Mouse (Mus musculus) cerebellum, adult (tissue): ENCODE data around the gene Bmp7.

Experiments used
- ATAC-seq: cut with Nextera tagmentation; 2 replicates; pipeline ENCODE4 v1.9.2; 2017; ENCODE audit warnings: mild to moderate bottlenecking, moderate library complexity, mixed read lengths; ENCODE audit not compliant: insufficient number of reproducible peaks, low FRiP score, low TSS enrichment

The Bmp7 gene

GRCm38 (mm10) chr2:172950119-172950676 lies 10.1 kb upstream of the Bmp7 start:
- ATAC-seq, result no peak

GRCm38 (mm10) chr2:172949051-172949450 lies 8.9 kb upstream of the Bmp7 start:
- ATAC-seq, result no peak

DNA sequence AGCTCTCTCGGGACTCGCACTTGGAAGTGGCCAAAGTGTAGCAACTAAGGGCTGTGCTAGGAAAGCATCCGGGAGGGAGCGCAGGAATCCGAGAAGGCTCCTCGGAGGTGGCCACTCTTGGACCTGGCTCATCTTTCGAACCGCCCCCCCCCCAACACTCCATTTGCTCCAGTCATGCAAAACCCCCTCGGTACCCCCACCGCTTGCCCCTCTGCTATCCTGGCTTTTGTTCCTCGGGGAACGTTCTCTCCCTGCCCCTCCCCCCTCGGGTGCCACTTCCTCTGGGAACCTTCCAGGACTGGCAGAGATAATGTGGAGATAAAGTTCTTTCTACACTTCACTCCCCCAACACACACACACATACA lies 660 bp upstream of the Bmp7 start:
- ATAC-seq, result no peak

- no peak for ATAC-seq
Measured at GRCm38 (mm10) chr2:172939639-172940002, 500 bp downstream of the Bmp7 start.

DNA sequence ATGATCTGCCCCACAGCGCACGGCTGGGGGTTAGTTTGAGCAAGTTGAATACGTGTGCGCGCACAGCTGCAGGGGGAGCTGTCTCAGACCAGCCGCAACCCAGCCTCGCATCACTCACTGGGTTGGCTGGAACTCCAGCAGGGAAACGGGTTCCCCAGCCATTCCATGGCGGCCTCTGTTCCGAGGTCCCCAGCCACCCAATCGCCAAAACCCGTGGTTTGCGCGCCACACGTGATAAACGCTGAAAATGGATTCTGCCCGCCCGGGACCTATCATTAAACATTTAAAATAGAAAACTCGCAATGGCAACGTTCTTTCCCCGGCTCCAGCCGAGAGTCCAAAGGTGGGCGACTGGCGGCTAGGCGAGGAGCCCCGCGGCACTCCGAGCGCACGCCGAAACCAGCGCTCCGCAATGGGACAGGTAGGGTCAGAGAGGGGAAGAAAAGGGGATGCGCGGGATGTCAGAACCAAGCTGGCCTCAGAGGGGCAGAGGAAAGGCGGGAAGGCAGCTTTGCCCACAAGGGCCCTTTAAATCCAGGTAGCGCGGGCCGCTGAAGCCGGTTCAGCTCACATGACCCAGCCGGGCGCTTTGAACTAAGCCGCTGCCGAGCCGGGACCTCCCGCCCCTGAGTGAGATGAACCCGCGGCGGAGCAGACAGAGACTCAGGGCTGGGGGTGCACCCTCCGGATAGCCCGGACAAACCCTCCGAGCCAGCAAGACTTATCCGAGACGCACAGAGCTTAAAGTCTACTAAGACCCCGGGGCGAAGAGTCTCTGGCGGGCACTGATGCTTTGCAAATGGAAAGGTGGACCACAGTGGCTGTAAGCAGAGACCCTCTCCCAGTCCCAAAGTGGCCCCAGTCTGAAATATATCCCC lies 1.1 kb downstream of the Bmp7 start:
- no peak for ATAC-seq

DNA sequence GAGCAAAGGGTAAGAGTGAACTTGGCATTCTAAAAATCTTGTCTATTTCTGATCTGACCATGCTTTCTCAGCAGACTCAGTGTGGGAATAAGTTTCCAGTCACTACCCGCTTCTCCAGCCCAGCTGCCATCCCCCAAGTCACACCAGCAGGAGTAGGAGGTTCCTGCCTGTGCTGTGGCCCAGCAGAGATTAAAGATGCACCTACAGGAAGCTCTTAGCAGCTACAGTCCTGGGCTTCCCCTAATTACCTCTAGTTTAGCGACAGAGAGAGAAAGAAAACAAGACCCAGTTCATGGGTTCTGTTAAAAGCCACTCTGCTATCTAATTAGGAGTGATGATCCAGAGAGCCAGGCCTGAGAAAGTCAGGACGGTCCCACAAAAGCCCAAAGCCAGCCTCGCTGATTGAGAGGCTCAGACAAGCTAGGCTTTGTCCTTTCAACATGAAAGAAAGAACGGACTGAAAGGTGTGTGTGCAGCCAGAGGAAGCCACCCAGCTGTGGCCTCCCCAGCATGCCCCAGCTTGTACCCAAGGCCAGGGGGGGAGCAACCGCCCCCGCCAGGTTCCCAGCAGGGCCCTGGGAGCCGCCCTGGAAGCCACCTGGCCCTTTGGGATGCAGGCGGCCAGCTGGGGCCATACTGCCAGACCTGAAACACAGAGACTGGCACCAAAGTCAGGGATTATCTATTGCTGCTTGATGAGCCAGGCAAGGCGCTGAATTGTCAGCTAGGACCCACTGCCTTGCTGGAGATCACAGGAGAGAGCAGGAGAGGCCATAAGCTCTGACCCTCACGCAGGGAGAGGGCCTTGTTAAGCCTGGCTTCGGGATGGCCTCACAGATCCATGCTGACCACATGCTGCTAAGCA lies 2.6 kb downstream of the Bmp7 start:
- no peak for ATAC-seq

DNA sequence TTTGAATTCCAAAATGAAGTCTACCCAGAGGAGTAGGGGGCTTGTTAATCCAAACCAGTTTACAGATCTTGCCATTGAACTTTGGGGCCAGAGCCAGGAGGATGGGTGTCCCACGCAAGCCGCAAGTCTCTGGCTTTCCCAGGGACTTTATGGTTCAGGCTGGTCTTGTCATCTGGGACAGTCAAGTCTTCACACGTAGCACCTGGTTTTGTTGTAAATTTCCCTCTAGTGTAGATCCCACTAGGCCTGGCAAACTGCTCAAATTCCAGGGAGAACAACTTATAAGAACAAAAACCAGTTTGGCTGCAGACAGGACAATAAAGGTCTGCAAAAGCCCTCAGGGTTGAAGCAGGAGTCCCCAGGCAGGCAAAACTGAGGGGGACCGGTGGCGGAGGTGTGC lies 3.3 kb downstream of the Bmp7 start:
- no peak for ATAC-seq

- ATAC-seq, result no peak
Measured at GRCm38 (mm10) chr2:172935776-172936562, 4.2 kb downstream of the Bmp7 start.

- ATAC-seq, result no peak
Measured at GRCm38 (mm10) chr2:172934891-172935740, 5.0 kb downstream of the Bmp7 start.

GRCm38 (mm10) chr2:172934420-172934788 lies 5.7 kb downstream of the Bmp7 start:
- ATAC-seq, result no peak

GRCm38 (mm10) chr2:172933631-172934419 lies 6.3 kb downstream of the Bmp7 start:
- ATAC-seq, result no peak

- no peak for ATAC-seq
Measured at GRCm38 (mm10) chr2:172931137-172931898, 8.8 kb downstream of the Bmp7 start.

- no peak for ATAC-seq
Measured at GRCm38 (mm10) chr2:172929905-172930436, 10.2 kb downstream of the Bmp7 start.

DNA sequence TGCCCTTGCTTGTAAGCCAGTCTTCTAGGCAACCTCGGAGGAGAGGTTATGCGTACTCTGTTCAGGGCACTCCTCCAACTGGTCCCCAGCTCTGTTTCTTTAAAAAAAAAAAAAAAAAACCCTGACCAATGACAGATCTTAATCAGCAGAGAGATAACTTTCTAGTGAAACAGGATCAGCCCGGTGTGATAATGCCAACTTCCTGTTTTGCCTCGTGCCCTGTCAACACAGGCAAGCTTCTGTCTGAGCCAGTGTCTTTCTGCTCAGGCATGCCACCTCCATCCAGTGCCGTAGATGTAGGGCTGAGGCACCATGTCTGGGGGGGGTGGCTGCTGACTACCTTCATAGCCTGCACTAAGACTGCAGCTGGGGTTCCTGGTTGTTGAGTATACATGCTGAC lies 12.5 kb downstream of the Bmp7 start:
- no peak for ATAC-seq

- ATAC-seq, result no peak
Measured at GRCm38 (mm10) chr2:172926311-172926710, 13.8 kb downstream of the Bmp7 start.

DNA sequence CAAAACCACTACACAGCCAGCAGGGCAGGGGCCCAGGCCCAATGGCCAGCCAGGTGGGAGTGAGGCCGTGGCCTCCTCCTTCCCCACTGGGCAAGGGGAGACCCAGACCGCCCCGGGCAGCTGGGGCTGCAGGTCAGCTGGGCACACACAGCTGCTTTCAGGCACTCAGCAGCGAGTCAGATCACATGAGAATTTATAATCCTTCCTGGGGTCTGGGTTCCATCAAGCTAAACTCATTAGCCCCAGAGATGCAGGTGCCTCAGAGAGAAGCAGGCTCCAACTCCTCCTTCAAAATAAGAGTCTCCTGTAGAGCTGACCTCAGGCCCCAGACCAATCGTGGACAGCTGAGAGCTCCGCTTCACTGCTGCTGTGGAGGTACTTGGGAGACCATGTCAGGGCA lies 15.2 kb downstream of the Bmp7 start:
- ATAC-seq, result no peak

DNA sequence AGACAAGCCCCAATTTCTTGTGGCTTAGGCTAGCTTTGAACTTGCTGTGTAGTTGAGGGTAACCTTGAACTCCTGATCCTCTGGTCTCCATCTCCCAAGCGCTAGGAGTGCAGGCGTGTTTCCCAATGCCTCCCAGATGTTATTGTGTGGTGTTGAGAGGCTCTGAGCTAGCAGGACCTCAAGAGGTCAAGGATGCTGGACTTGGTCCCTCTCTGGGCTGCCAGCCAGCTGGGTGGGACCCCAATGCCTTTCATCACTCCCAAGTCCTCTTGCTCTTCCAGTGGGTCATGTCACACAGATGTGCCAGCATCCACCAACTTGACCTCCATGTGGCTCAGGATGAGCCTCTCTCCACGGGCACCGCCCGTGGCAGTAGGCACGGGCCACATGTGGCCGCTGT lies 16.9 kb downstream of the Bmp7 start:
- no peak for ATAC-seq

- no peak for ATAC-seq
Measured at GRCm38 (mm10) chr2:172922597-172922996, 17.5 kb downstream of the Bmp7 start.
